Mouse (Mus musculus) c-Kit-positive CD71-positive TER-119-negative erythroid progenitor cells, embryonic 14.5 days (primary cell): ENCODE data around the gene Pde1c.

ENCODE experiments used
- DNase-seq: peaks from one replicate; pipeline ENCODE4 v3.0.0-alpha.2; 2013; ENCODE audit warnings: low read depth

Gene Pde1c

GRCm38 (mm10) chr6:56447917-56448316 is 121.0 kb downstream of the Pde1c start:
- no peak for DNase-seq

- no peak for DNase-seq
Measured at GRCm38 (mm10) chr6:56441501-56441900, 127.4 kb downstream of the Pde1c start.

GRCm38 (mm10) chr6:56425846-56426245 is 143.1 kb downstream of the Pde1c start:
- DNase-seq: no peak

GRCm38 (mm10) chr6:56422866-56423265 is 146.0 kb downstream of the Pde1c start:
- no peak for DNase-seq

GRCm38 (mm10) chr6:56416191-56416590 is 152.7 kb downstream of the Pde1c start:
- no peak for DNase-seq

- no peak for DNase-seq
Measured at GRCm38 (mm10) chr6:56389178-56389577, 179.7 kb downstream of the Pde1c start.

- DNase-seq: no peak
Measured at GRCm38 (mm10) chr6:56376359-56376758, 192.5 kb downstream of the Pde1c start.

- DNase-seq: no peak
Measured at GRCm38 (mm10) chr6:56374180-56374579, 194.7 kb downstream of the Pde1c start.

GRCm38 (mm10) chr6:56373753-56374152 is 195.2 kb downstream of the Pde1c start:
- no peak for DNase-seq

GRCm38 (mm10) chr6:56373046-56373751 is 195.7 kb downstream of the Pde1c start:
- DNase-seq: no peak

- DNase-seq: no peak
Measured at GRCm38 (mm10) chr6:56369462-56369861, 199.4 kb downstream of the Pde1c start.

- DNase-seq: no peak
Measured at GRCm38 (mm10) chr6:56368116-56368515, 200.8 kb downstream of the Pde1c start.

- DNase-seq: no peak
Measured at GRCm38 (mm10) chr6:56367257-56367656, 201.6 kb downstream of the Pde1c start.

GRCm38 (mm10) chr6:56362650-56363049 is 206.3 kb downstream of the Pde1c start:
- DNase-seq: no peak

- DNase-seq: no peak
Measured at GRCm38 (mm10) chr6:56362128-56362545, 206.8 kb downstream of the Pde1c start.

- DNase-seq: no peak
Measured at GRCm38 (mm10) chr6:56361348-56362127, 207.4 kb downstream of the Pde1c start.

GRCm38 (mm10) chr6:56360086-56360485 is 208.8 kb downstream of the Pde1c start:
- DNase-seq: no peak

GRCm38 (mm10) chr6:56359126-56359525 is 209.8 kb downstream of the Pde1c start:
- DNase-seq: no peak

- no peak for DNase-seq
Measured at GRCm38 (mm10) chr6:56347207-56347606, 221.7 kb downstream of the Pde1c start.

- DNase-seq: no peak
Measured at GRCm38 (mm10) chr6:56345082-56345481, 223.8 kb downstream of the Pde1c start.

- no peak for DNase-seq
Measured at GRCm38 (mm10) chr6:56342005-56342404, 226.9 kb downstream of the Pde1c start.

- DNase-seq: no peak
Measured at GRCm38 (mm10) chr6:56335811-56336446, 233.0 kb downstream of the Pde1c start.

GRCm38 (mm10) chr6:56332149-56332548 is 236.8 kb downstream of the Pde1c start:
- DNase-seq: no peak
